10 mouse cellular contexts compared by ENCODE assay signal in the genomic region with DNA sequence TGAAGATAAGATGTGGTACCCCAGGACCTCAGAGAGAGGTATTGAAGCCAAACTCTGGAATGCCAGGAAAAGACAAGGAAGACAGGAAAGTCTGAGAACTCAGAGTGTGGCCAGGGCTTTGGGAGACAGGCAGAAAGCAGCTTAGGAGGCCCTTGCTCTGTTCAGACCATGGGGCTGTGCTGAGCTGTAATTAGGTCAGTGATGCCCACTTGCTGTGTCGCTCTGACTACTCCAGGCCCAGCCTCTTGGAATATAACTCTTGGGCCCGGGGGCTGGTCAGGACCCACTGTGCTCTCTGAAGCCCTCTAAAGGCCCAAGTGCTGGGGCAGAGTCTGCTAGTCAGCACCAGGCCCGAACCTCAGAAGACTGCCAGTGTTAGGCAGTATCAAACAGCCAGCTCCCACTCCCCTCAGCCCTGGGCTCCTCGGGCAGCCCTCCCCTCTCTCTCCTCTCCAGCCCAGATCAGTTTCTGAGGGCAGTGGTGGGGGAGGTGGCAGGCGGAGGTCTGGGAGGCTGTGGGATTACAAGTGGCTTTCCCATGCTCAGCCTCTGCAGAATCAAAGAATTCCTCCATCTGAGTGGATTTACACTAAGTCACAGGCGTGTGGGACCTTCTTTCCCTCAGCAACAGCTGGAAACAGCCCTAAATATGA. TPM values are rescaled to one million over a fixed set of nuclear protein-coding genes. Genes with fewer than 3 reads are reported as not detected.
DNase-seq lines count a peak whose midpoint lies in the region; ATAC-seq and TF ChIP-seq lines count a peak whose summit lies in the region.
"Had no signal": no experiment of that assay in that cellular context is flagged by ENCODE, and none has a peak within 500 bp of the region (broad histone marks: within the 10 kb centered on the region; RNA-seq: fewer than 3 reads in every experiment).

No protein-coding gene starts in this region.

- no peak overlapping the region for H3K4me2 ChIP-seq in hindbrain, embryonic 11.5 days (replicated peaks; ENCODE audit: low read depth, low read length)
- peak overlapping the region; percentile 48; the same call in 1 of the 2 replicates for H3K4me2 ChIP-seq in midbrain, embryonic 13.5 days (replicated peaks)
- H3K4me2 ChIP-seq: liver, embryonic 13.5 days had no signal

- no peak overlapping the region for H3K4me3 ChIP-seq in ES-E14 (ENCODE audit: insufficient read depth in 1 of 2, low read depth in 1 of 2, low read length in 2 of 2, poor library complexity in 1 of 2, severe bottlenecking in 1 of 2)
- H3K4me3 ChIP-seq in hindbrain, embryonic 11.5 days (ENCODE audit: low read depth, low read length): no peak overlapping the region
- H3K4me3 ChIP-seq in midbrain, embryonic 13.5 days (replicated peaks): no peak overlapping the region
- no peak overlapping the region for H3K4me3 ChIP-seq in left cerebral cortex, adult 2 months
- H3K4me3 ChIP-seq: liver, embryonic 13.5 days had no signal

- H3K27me3 ChIP-seq in hindbrain, embryonic 11.5 days (ENCODE audit: control insufficient read depth, insufficient read depth, low read length): peaks cover 3% of the 10 kb centered on the region
- peaks cover 53% of the 10 kb centered on the region for H3K27me3 ChIP-seq in midbrain, embryonic 13.5 days

- 25% methylated on average over 6 of the region's 6 CpGs for WGBS in hindbrain, embryonic 11.5 days
- WGBS in midbrain, embryonic 13.5 days: 10% methylated on average over 6 of the region's 6 CpGs

- no peak for ATAC-seq in hindbrain, embryonic 11.5 days (ENCODE audit: low FRiP score)
- peak; percentile 48 for ATAC-seq in midbrain, embryonic 13.5 days

- TF ChIP-seq POLR2A in brain, embryonic 14.5 days (IDR thresholded peaks at IDR 0.05; ENCODE audit: borderline replicate concordance, extremely low read depth, insufficient read depth, insufficient read length, poor library complexity, severe bottlenecking): no peak

- in situ Hi-C loops in ES-E14 (cut with MboI; ENCODE audit: low sequenced_read_pairs in 2 of 2, unreplicated experiment in 2 of 2): no loop called here

- peaks cover 2 to 13% of the 10 kb centered on the region in 2 experiments; a peak in 3 of 4 replicates for H3K4me1 ChIP-seq in ES-E14 (ENCODE audit: control insufficient read depth in 2 of 2, insufficient read depth in 2 of 2, low read length in 2 of 2, poor library complexity in 1 of 2)
- H3K4me1 ChIP-seq in hindbrain, embryonic 11.5 days (replicated peaks; ENCODE audit: control insufficient read depth, insufficient read depth, low read length): peaks cover 5% of the 10 kb centered on the region
- peaks cover 53% of the 10 kb centered on the region for H3K4me1 ChIP-seq in midbrain, embryonic 13.5 days (replicated peaks)
- H3K4me1 ChIP-seq: liver, embryonic 13.5 days had no signal

- H3K9ac ChIP-seq in ES-E14 (ENCODE audit: insufficient read depth, low read depth, low read length, poor library complexity, severe bottlenecking): no peak overlapping the region
- H3K9ac ChIP-seq in hindbrain, embryonic 11.5 days (ENCODE audit: low read depth, low read length): no peak overlapping the region
- no peak overlapping the region for H3K9ac ChIP-seq in midbrain, embryonic 13.5 days (replicated peaks)
- H3K9ac ChIP-seq: liver, embryonic 13.5 days had no signal

- H3K36me3 ChIP-seq in ES-E14 (ENCODE audit: control insufficient read depth, insufficient read depth, low read length, poor library complexity, severe bottlenecking): no peaks in the 10 kb centered on the region
- no peaks in the 10 kb centered on the region for H3K36me3 ChIP-seq in hindbrain, embryonic 11.5 days (ENCODE audit: control insufficient read depth, insufficient read depth, low read length)
- no peaks in the 10 kb centered on the region for H3K36me3 ChIP-seq in midbrain, embryonic 13.5 days
- H3K36me3 ChIP-seq: liver, embryonic 13.5 days had no signal

- no peak for TF ChIP-seq CTCF in brain, embryonic 14.5 days (IDR thresholded peaks at IDR 0.05; ENCODE audit: borderline replicate concordance, extremely low read depth, insufficient read depth, insufficient read length)
- no peak for TF ChIP-seq CTCF in left cerebral cortex, adult 2 months (IDR thresholded peaks at IDR 0.05)

- H3K9me3 ChIP-seq in ES-E14 (ENCODE audit: control insufficient read depth, insufficient read depth, low read depth, low read length): no peaks in the 10 kb centered on the region
- no peaks in the 10 kb centered on the region for H3K9me3 ChIP-seq in hindbrain, embryonic 11.5 days (ENCODE audit: control insufficient read depth, low read length)
- no peaks in the 10 kb centered on the region for H3K9me3 ChIP-seq in midbrain, embryonic 13.5 days
- H3K9me3 ChIP-seq: liver, embryonic 13.5 days had no signal

- H3K27ac ChIP-seq in ES-E14 (ENCODE audit: insufficient read depth, low read depth, low read length, poor library complexity, severe bottlenecking): peak overlapping the region; percentile 3; the same call in 1 of the 2 replicates
- H3K27ac ChIP-seq in hindbrain, embryonic 11.5 days (ENCODE audit: low read depth, low read length): peak overlapping the region; percentile 37; the same call in 1 of the 2 replicates
- peak overlapping the region; percentile 89 for H3K27ac ChIP-seq in midbrain, embryonic 13.5 days
- H3K27ac ChIP-seq in left cerebral cortex, adult 2 months: no peak overlapping the region
- H3K27ac ChIP-seq: liver, embryonic 13.5 days had no signal

- intact Hi-C loops in left cerebral cortex, adult 2 months (cut with DNase I): no loop called here

- no peak for DNase-seq in ES-E14 (ENCODE audit: low read depth, low spot score)
- peak; percentile 52 for DNase-seq in brain, embryonic 14.5 days (ENCODE audit: low read depth)
- DNase-seq in hindbrain, embryonic 11.5 days (ENCODE audit: low spot score): no peak
- no peak for DNase-seq in left cerebral cortex, adult 2 months (ENCODE audit: extremely low spot score in 1 of 2, low spot score in 2 of 2)
- no peak for DNase-seq in spleen, postnatal 14 days (ENCODE audit: low spot score in 2 of 2)
- DNase-seq in B cell, adult 2 months: no peak
- DNase-seq: adrenal gland, postnatal 14 days; gastrocnemius, postnatal 25 days; liver, embryonic 13.5 days had no signal

TF ChIP-seq in ES-E14, 5 proteins besides CTCF, POLR2A, EP300 and RAD21:
- TF ChIP-seq HCFC1 (IDR thresholded peaks at IDR 0.05; ENCODE audit: borderline replicate concordance, insufficient read depth, low read length): no peak
- TF ChIP-seq MAFK (IDR thresholded peaks at IDR 0.05; ENCODE audit: insufficient read depth, low read depth, low read length): no peak
- TF ChIP-seq ZC3H11A (IDR thresholded peaks at IDR 0.05; ENCODE audit: borderline replicate concordance, low read depth, low read length): no peak
- no peak for TF ChIP-seq ZNF384 (IDR thresholded peaks at IDR 0.05; ENCODE audit: low read depth, low read length)
- no peak for TF ChIP-seq CHD2 (IDR thresholded peaks at IDR 0.05; ENCODE audit: low read depth, low read length)
TF ChIP-seq in ES-E14: peak in this region for 0.

RNA-seq across cellular contexts. Expression of gene Btrc, which starts 50.7 kb away (rescaled TPM):
- total RNA-seq in ES-E14 (2012; rRNA removed): 17.3 and 17.4 TPM in 2 replicates
- polyA plus RNA-seq in brain, embryonic 14.5 days (2012; rRNA removed): 45.1 and 55.9 TPM in 2 replicates
- polyA plus RNA-seq in hindbrain, embryonic 11.5 days (2014; fragmentation: Nextera tagmentation; extraction: Ambion mirVana): 62.9 and 63.3 TPM in 2 replicates
- polyA plus RNA-seq in midbrain, embryonic 13.5 days (2015; fragmentation: Nextera tagmentation; extraction: Ambion mirVana): 62.7 and 63.5 TPM in 2 replicates
- total RNA-seq in left cerebral cortex, adult 2 months (2021): 100 to 1,000 TPM in 1 of 2 experiments, 10 to 100 TPM in 1; 99.6 to 113 TPM
